Mouse (Mus musculus): ENCODE measurements at regions not wholly inside any gene's neighbourhood (a gene's known extent, or its start where the extent isn't known, plus 50 kb on each side); places are given as distances from the start of the nearest gene placed in this dataset.

GRCm38 (mm10) chr15:60308968-60309367 lies 292.6 kb upstream of the 4933412E24Rik start:
- no peak overlapping the region for H3K27ac ChIP-seq (ENCODE audit: control insufficient read depth, low read depth, low read length)
- H3K9me3 ChIP-seq (replicated peaks; ENCODE audit: insufficient read depth, low read length), result no peaks in the 10 kb centered on the region
- no peak overlapping the region for H3K9ac ChIP-seq (ENCODE audit: control insufficient read depth, low read depth, low read length, poor library complexity, severe bottlenecking)
- DNase-seq (ENCODE audit: low read depth, low spot score), result no peak
- no peak overlapping the region for H3K4me3 ChIP-seq (ENCODE audit: control insufficient read depth in 1 of 2, insufficient read depth in 1 of 2, low read depth in 2 of 2, low read length in 2 of 2)
- no peaks in the 10 kb centered on the region for H3K79me2 ChIP-seq (ENCODE audit: control insufficient read depth, insufficient read depth, low read length, poor library complexity)
- H3K4me1 ChIP-seq (ENCODE audit: control insufficient read depth in 1 of 2, insufficient read depth in 2 of 2, low read length in 2 of 2), result no peaks in the 10 kb centered on the region
- H3K27me3 ChIP-seq (ENCODE audit: control insufficient read depth in 1 of 2, insufficient read depth in 2 of 2, low read length in 2 of 2), result no peaks in the 10 kb centered on the region
- TF ChIP-seq POLR2A (IDR thresholded peaks at IDR 0.05; ENCODE audit: control insufficient read depth in 1 of 2, insufficient read depth in 1 of 2, low read depth in 1 of 2, low read length in 2 of 2, poor library complexity in 1 of 2), result no peak
- TF ChIP-seq POLR2AphosphoS5 (IDR thresholded peaks at IDR 0.05; ENCODE audit: borderline replicate concordance, low read depth, low read length), result no peak
- TF ChIP-seq GABPA (IDR thresholded peaks at IDR 0.05; ENCODE audit: low read depth, low read length), result no peak
- TF ChIP-seq ZKSCAN1 (IDR thresholded peaks at IDR 0.05; ENCODE audit: low read depth, low read length), result no peak
- no peak for TF ChIP-seq KAT2A (conservative IDR thresholded peaks at IDR 0.05; ENCODE audit: low read depth, low read length)
- TF ChIP-seq CHD1 (IDR thresholded peaks at IDR 0.05; ENCODE audit: low read depth, low read length), result no peak
- TF ChIP-seq ELF1 (IDR thresholded peaks at IDR 0.05; ENCODE audit: low read depth, low read length), result no peak
- TF ChIP-seq POLR2AphosphoS2 (IDR thresholded peaks at IDR 0.05; ENCODE audit: low read length), result no peak
- no peak for TF ChIP-seq CTCF (IDR thresholded peaks at IDR 0.05 in 2 of 3, conservative IDR thresholded peaks at IDR 0.05 in 1 of 3; ENCODE audit: control insufficient read depth in 1 of 3, insufficient read depth in 1 of 3, low read depth in 2 of 3, low read length in 3 of 3, poor library complexity in 1 of 3, severe bottlenecking in 1 of 3)
- TF ChIP-seq MYC (IDR thresholded peaks at IDR 0.05; ENCODE audit: low read depth, low read length), result no peak
- no peak for TF ChIP-seq HCFC1 (IDR thresholded peaks at IDR 0.05; ENCODE audit: low read depth, low read length)
- no peak for TF ChIP-seq MXI1 (IDR thresholded peaks at IDR 0.05; ENCODE audit: low read depth, low read length)
- no peak for TF ChIP-seq MAX (IDR thresholded peaks at IDR 0.05; ENCODE audit: low read length)
- TF ChIP-seq NELFE (IDR thresholded peaks at IDR 0.05; ENCODE audit: low read depth, low read length), result no peak
- no peak for TF ChIP-seq UBTF (IDR thresholded peaks at IDR 0.05; ENCODE audit: borderline replicate concordance, insufficient read depth, low read depth, low read length)
- no peak for TF ChIP-seq SIN3A (IDR thresholded peaks at IDR 0.05; ENCODE audit: low read length)
- no peak for TF ChIP-seq USF1 (IDR thresholded peaks at IDR 0.05; ENCODE audit: low read depth, low read length)
- no peak for TF ChIP-seq RAD21 (IDR thresholded peaks at IDR 0.05; ENCODE audit: low read depth, low read length)
- no peak for TF ChIP-seq BHLHE40 (IDR thresholded peaks at IDR 0.05; ENCODE audit: borderline replicate concordance, low read depth, low read length)
- no peak for TF ChIP-seq ZMIZ1 (IDR thresholded peaks at IDR 0.05; ENCODE audit: low read depth, low read length)
- H3K36me3 ChIP-seq (ENCODE audit: control insufficient read depth in 1 of 2, insufficient read depth in 2 of 2, low read length in 2 of 2), result no peaks in the 10 kb centered on the region

- TF ChIP-seq ETS1 (IDR thresholded peaks at IDR 0.05; ENCODE audit: low read depth, low read length) (no peak), POLR2A (IDR thresholded peaks at IDR 0.05; ENCODE audit: control insufficient read depth in 1 of 2, insufficient read depth in 1 of 2, low read depth in 1 of 2, low read length in 2 of 2, poor library complexity in 1 of 2) (no peak)
- H3K79me2 ChIP-seq (ENCODE audit: control insufficient read depth, insufficient read depth, low read length, poor library complexity), result no peaks in the 10 kb centered on the region
- no peaks in the 10 kb centered on the region for H3K27me3 ChIP-seq (ENCODE audit: control insufficient read depth in 1 of 2, insufficient read depth in 2 of 2, low read length in 2 of 2)
- no peak overlapping the region for H3K9ac ChIP-seq (ENCODE audit: control insufficient read depth, low read depth, low read length, poor library complexity, severe bottlenecking)
- H3K4me3 ChIP-seq (ENCODE audit: control insufficient read depth in 1 of 2, insufficient read depth in 1 of 2, low read depth in 2 of 2, low read length in 2 of 2), result no peak overlapping the region
- no peaks in the 10 kb centered on the region for H3K4me1 ChIP-seq (ENCODE audit: control insufficient read depth in 1 of 2, insufficient read depth in 2 of 2, low read length in 2 of 2)
- DNase-seq (ENCODE audit: low read depth, low spot score), result no peak
- no peak overlapping the region for H3K27ac ChIP-seq (ENCODE audit: control insufficient read depth, low read depth, low read length)
- no peaks in the 10 kb centered on the region for H3K36me3 ChIP-seq (ENCODE audit: control insufficient read depth in 1 of 2, insufficient read depth in 2 of 2, low read length in 2 of 2)
- H3K9me3 ChIP-seq (replicated peaks; ENCODE audit: insufficient read depth, low read length), result no peaks in the 10 kb centered on the region
Observed at GRCm38 (mm10) chr15:60308126-60308525, 291.7 kb upstream of the 4933412E24Rik start.

Data from MEL (cell line).